ENCODE assay signal across 27 mouse cellular contexts in the genomic region with DNA sequence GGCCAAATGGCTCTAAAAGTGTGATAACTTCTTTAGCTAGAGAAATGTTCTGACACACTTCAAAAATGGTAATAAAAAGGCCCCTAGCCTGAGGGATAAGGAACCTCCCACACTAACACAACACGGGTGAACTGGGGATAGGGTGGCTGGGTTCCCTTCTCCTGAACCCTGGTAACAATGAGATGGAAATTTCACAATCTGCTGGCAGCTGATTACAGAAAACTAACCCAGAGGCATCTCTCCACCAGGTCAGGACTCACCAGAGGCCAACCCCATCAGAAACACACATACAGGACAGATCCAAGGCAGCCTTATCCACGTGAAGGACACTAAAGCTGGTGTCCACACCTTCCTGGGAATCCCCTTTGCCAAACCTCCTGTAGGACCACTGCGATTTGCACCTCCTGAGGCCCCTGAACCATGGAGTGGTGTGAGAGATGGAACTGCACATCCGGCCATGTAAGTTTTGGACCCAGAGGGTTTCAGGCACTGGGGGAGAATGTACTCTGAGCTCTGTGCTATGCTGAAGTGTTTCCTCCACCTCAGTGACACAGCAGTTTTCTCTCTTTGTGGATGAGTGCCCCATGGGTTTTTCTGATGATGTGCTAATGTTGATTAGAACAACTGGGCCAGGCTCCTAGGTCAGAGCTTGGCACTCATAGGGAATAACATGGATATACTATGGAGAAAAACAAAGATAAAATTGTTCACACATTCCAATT. TPM values are rescaled to one million over a fixed set of nuclear protein-coding genes. Genes with fewer than 3 reads are reported as not detected.
DNase-seq lines count a peak whose midpoint lies in the region; ATAC-seq and TF ChIP-seq lines count a peak whose summit lies in the region.
"Had no signal": no experiment of that assay in that cellular context is flagged by ENCODE, and none has a peak within 500 bp of the region (broad histone marks: within the 10 kb centered on the region; RNA-seq: fewer than 3 reads in every experiment).

No protein-coding gene starts in this region.

- no peak for TF ChIP-seq EP300 in stomach, postnatal 0 days (optimal IDR thresholded peaks at IDR 0.05)

- H3K4me3 ChIP-seq in intestine, embryonic 16.5 days (ENCODE audit: low read length), result no peak overlapping the region
- no peak overlapping the region for H3K4me3 ChIP-seq in intestine, postnatal 0 days (ENCODE audit: low read depth, low read length)
- H3K4me3 ChIP-seq in kidney, embryonic 16.5 days (ENCODE audit: low read length), result no peak overlapping the region
- H3K4me3 ChIP-seq in neural tube, embryonic 15.5 days (replicated peaks), result no peak overlapping the region
- H3K4me3 ChIP-seq in stomach, postnatal 0 days (ENCODE audit: low read depth, low read length), result no peak overlapping the region
- H3K4me3 ChIP-seq: embryonic facial prominence, embryonic 13.5 days; embryonic facial prominence, embryonic 15.5 days; erythroblast, embryonic 14.5 days; forebrain, embryonic 10.5 days; forebrain, embryonic 12.5 days had no signal

- no peaks in the 10 kb centered on the region for H3K36me3 ChIP-seq in intestine, embryonic 16.5 days (ENCODE audit: control insufficient read depth, insufficient read depth, low read length)
- H3K36me3 ChIP-seq in intestine, postnatal 0 days (ENCODE audit: control insufficient read depth, insufficient read depth), result no peaks in the 10 kb centered on the region
- no peaks in the 10 kb centered on the region for H3K36me3 ChIP-seq in kidney, embryonic 16.5 days (ENCODE audit: insufficient read depth, low read length)
- no peaks in the 10 kb centered on the region for H3K36me3 ChIP-seq in neural tube, embryonic 15.5 days
- no peaks in the 10 kb centered on the region for H3K36me3 ChIP-seq in stomach, postnatal 0 days (ENCODE audit: control insufficient read depth, insufficient read depth, low read length)
- H3K36me3 ChIP-seq: embryonic facial prominence, embryonic 13.5 days; embryonic facial prominence, embryonic 15.5 days; forebrain, embryonic 10.5 days; forebrain, embryonic 12.5 days had no signal

- H3K9me3 ChIP-seq in intestine, embryonic 16.5 days (ENCODE audit: control insufficient read depth, low read length), result no peaks in the 10 kb centered on the region
- no peaks in the 10 kb centered on the region for H3K9me3 ChIP-seq in intestine, postnatal 0 days (ENCODE audit: control insufficient read depth)
- no peaks in the 10 kb centered on the region for H3K9me3 ChIP-seq in kidney, embryonic 16.5 days (ENCODE audit: low read length)
- H3K9me3 ChIP-seq in neural tube, embryonic 15.5 days (replicated peaks), result no peaks in the 10 kb centered on the region
- no peaks in the 10 kb centered on the region for H3K9me3 ChIP-seq in stomach, postnatal 0 days (ENCODE audit: control insufficient read depth, low read length)
- H3K9me3 ChIP-seq: embryonic facial prominence, embryonic 13.5 days; embryonic facial prominence, embryonic 15.5 days; forebrain, embryonic 10.5 days; forebrain, embryonic 12.5 days had no signal

- no peak overlapping the region for H3K9ac ChIP-seq in intestine, embryonic 16.5 days (ENCODE audit: low read depth, low read length)
- H3K9ac ChIP-seq in intestine, postnatal 0 days (ENCODE audit: low read depth, low read length), result no peak overlapping the region
- H3K9ac ChIP-seq in kidney, embryonic 16.5 days (replicated peaks; ENCODE audit: low read length), result no peak overlapping the region
- H3K9ac ChIP-seq in neural tube, embryonic 15.5 days (replicated peaks), result no peak overlapping the region
- H3K9ac ChIP-seq in stomach, postnatal 0 days (ENCODE audit: low read length), result no peak overlapping the region
- H3K9ac ChIP-seq: embryonic facial prominence, embryonic 13.5 days; embryonic facial prominence, embryonic 15.5 days; forebrain, embryonic 12.5 days had no signal

- H3K4me2 ChIP-seq in intestine, embryonic 16.5 days (ENCODE audit: low read depth, low read length), result no peak overlapping the region
- no peak overlapping the region for H3K4me2 ChIP-seq in intestine, postnatal 0 days (replicated peaks; ENCODE audit: low read depth)
- no peak overlapping the region for H3K4me2 ChIP-seq in kidney, embryonic 16.5 days (replicated peaks; ENCODE audit: low read depth, low read length)
- no peak overlapping the region for H3K4me2 ChIP-seq in neural tube, embryonic 15.5 days
- no peak overlapping the region for H3K4me2 ChIP-seq in stomach, postnatal 0 days (replicated peaks; ENCODE audit: low read depth)
- H3K4me2 ChIP-seq: embryonic facial prominence, embryonic 13.5 days; embryonic facial prominence, embryonic 15.5 days; forebrain, embryonic 12.5 days had no signal

- no peaks in the 10 kb centered on the region for H3K27me3 ChIP-seq in intestine, embryonic 16.5 days (replicated peaks; ENCODE audit: control insufficient read depth, insufficient read depth, low read length)
- peaks cover 10% of the 10 kb centered on the region; the same call in 1 of the 2 replicates for H3K27me3 ChIP-seq in intestine, postnatal 0 days (replicated peaks; ENCODE audit: control insufficient read depth, insufficient read depth, low read length)
- H3K27me3 ChIP-seq in kidney, embryonic 16.5 days (ENCODE audit: insufficient read depth, low read length), result no peaks in the 10 kb centered on the region
- H3K27me3 ChIP-seq in neural tube, embryonic 15.5 days (replicated peaks), result no peaks in the 10 kb centered on the region
- no peaks in the 10 kb centered on the region for H3K27me3 ChIP-seq in stomach, postnatal 0 days (ENCODE audit: control insufficient read depth, insufficient read depth, low read length)
- H3K27me3 ChIP-seq: embryonic facial prominence, embryonic 13.5 days; embryonic facial prominence, embryonic 15.5 days; forebrain, embryonic 12.5 days had no signal

- no peak overlapping the region for H3K27ac ChIP-seq in intestine, embryonic 16.5 days (ENCODE audit: low read length)
- H3K27ac ChIP-seq in intestine, postnatal 0 days (ENCODE audit: low read depth, low read length), result no peak overlapping the region
- H3K27ac ChIP-seq in kidney, embryonic 16.5 days (ENCODE audit: low read length), result no peak overlapping the region
- H3K27ac ChIP-seq in neural tube, embryonic 15.5 days (replicated peaks), result no peak overlapping the region
- no peak overlapping the region for H3K27ac ChIP-seq in stomach, postnatal 0 days (replicated peaks)
- H3K27ac ChIP-seq: embryonic facial prominence, embryonic 13.5 days; embryonic facial prominence, embryonic 15.5 days; forebrain, embryonic 10.5 days; forebrain, embryonic 12.5 days had no signal

- H3K4me1 ChIP-seq in intestine, embryonic 16.5 days (ENCODE audit: control insufficient read depth, insufficient read depth, low read length), result peaks cover 4% of the 10 kb centered on the region; the same call in 1 of the 2 replicates
- H3K4me1 ChIP-seq in intestine, postnatal 0 days (replicated peaks; ENCODE audit: control insufficient read depth, insufficient read depth, low read length), result no peaks in the 10 kb centered on the region; the same call in 1 of the 2 replicates
- H3K4me1 ChIP-seq in kidney, embryonic 16.5 days (ENCODE audit: insufficient read depth, low read length), result no peaks in the 10 kb centered on the region
- no peaks in the 10 kb centered on the region for H3K4me1 ChIP-seq in neural tube, embryonic 15.5 days
- H3K4me1 ChIP-seq in stomach, postnatal 0 days (replicated peaks; ENCODE audit: control insufficient read depth, insufficient read depth), result no peaks in the 10 kb centered on the region
- H3K4me1 ChIP-seq: embryonic facial prominence, embryonic 13.5 days; embryonic facial prominence, embryonic 15.5 days; forebrain, embryonic 10.5 days; forebrain, embryonic 12.5 days had no signal

- 0 out of 2 replicates have a peak, but pooled peaks have one; percentile 9 for ATAC-seq in intestine, embryonic 16.5 days
- ATAC-seq in intestine, postnatal 0 days, result no peak
- no peak for ATAC-seq in kidney, embryonic 16.5 days (ENCODE audit: low FRiP score, low TSS enrichment)
- ATAC-seq in neural tube, embryonic 15.5 days (ENCODE audit: low FRiP score), result no peak
- ATAC-seq in stomach, postnatal 0 days (ENCODE audit: low FRiP score, low TSS enrichment), result peak; percentile 23; the same call in 1 of the 2 replicates
- ATAC-seq: forebrain, embryonic 14.5 days had no signal

- peak; percentile 40 for DNase-seq in kidney, adult 9 months
- DNase-seq in neural tube, embryonic 10.5 days (ENCODE audit: extremely low spot score, low spot score), result peak; percentile 3
- DNase-seq in stomach, postnatal 0 days (ENCODE audit: low spot score), result no peak
- no peak for DNase-seq in right cerebral cortex, adult 2 months (ENCODE audit: low spot score in 2 of 2)
- DNase-seq: adrenal gland, adult 2 months; adrenal gland, postnatal 10 days; adrenal gland, postnatal 25 days; cerebellum, adult 11 months; cerebellum, adult 18-20 months; cerebellum, adult 8-10 months; cerebellum, adult 9-11 months; cerebellum, postnatal 14 days; cerebellum, postnatal 36 days; embryo, embryonic 11 days had no signal

- WGBS in intestine, embryonic 16.5 days, result 73% methylated on average over 4 of the region's 4 CpGs
- 59% methylated on average over 4 of the region's 4 CpGs for WGBS in intestine, postnatal 0 days
- 71% methylated on average over 4 of the region's 4 CpGs for WGBS in kidney, embryonic 16.5 days
- WGBS in neural tube, embryonic 15.5 days, result 77% methylated on average over 4 of the region's 4 CpGs
- WGBS in stomach, postnatal 0 days, result 76% methylated on average over 4 of the region's 4 CpGs

- TF ChIP-seq CTCF in intestine, postnatal 0 days (IDR thresholded peaks at IDR 0.05; ENCODE audit: low read depth), result no peak
- TF ChIP-seq CTCF in stomach, postnatal 0 days (IDR thresholded peaks at IDR 0.05; ENCODE audit: low read depth), result no peak

RNA-seq across cellular contexts. Expression of a gene that starts 1.0 kb away (rescaled TPM):
- 2.5 and 2.7 TPM in 2 replicates for polyA plus RNA-seq in intestine, embryonic 16.5 days (2015; fragmentation: Nextera tagmentation; extraction: Ambion mirVana)
- polyA plus RNA-seq in intestine, postnatal 0 days (2015; fragmentation: Nextera tagmentation; extraction: Ambion mirVana), result 6.1 and 7.2 TPM in 2 replicates
- polyA plus RNA-seq in kidney, embryonic 16.5 days (2015; fragmentation: Nextera tagmentation; extraction: Ambion mirVana), result 0.28 TPM in 1 of 2 replicates, not detected in the other
- polyA plus RNA-seq in neural tube, embryonic 15.5 days (2015; fragmentation: Nextera tagmentation; extraction: Ambion mirVana), result not detected in 2 replicates
- polyA plus RNA-seq in stomach, postnatal 0 days (2015; fragmentation: Nextera tagmentation; extraction: Ambion mirVana), result 112 and 113 TPM in 2 replicates
- polyA plus RNA-seq: adrenal gland, adult 2 months; brain, embryonic 14.5 days; C2C12; embryonic facial prominence, embryonic 11.5 days; embryonic facial prominence, embryonic 13.5 days; embryonic facial prominence, embryonic 15.5 days; erythroblast, embryonic 14.5 days; forebrain, embryonic 10.5 days; forebrain, embryonic 12.5 days; forebrain, embryonic 14.5 days had no signal

RNA-seq across cellular contexts. Expression of a gene that starts 16.5 kb away (rescaled TPM):
- 0.92 and 0.95 TPM in 2 replicates for polyA plus RNA-seq in intestine, embryonic 16.5 days (2015; fragmentation: Nextera tagmentation; extraction: Ambion mirVana)
- 0.52 and 1.2 TPM in 2 replicates for polyA plus RNA-seq in intestine, postnatal 0 days (2015; fragmentation: Nextera tagmentation; extraction: Ambion mirVana)
- polyA plus RNA-seq in kidney, embryonic 16.5 days (2015; fragmentation: Nextera tagmentation; extraction: Ambion mirVana), result 0.79 and 0.80 TPM in 2 replicates
- polyA plus RNA-seq in neural tube, embryonic 15.5 days (2015; fragmentation: Nextera tagmentation; extraction: Ambion mirVana), result 0.15 and 0.40 TPM in 2 replicates
- 20.0 and 23.2 TPM in 2 replicates for polyA plus RNA-seq in stomach, postnatal 0 days (2015; fragmentation: Nextera tagmentation; extraction: Ambion mirVana)
- polyA plus RNA-seq: adrenal gland, adult 2 months; C2C12; erythroblast, embryonic 14.5 days had no signal

Comparison
In these comparisons a context has a peak if more than half of its experiments do, and no peak if none do; other contexts are left out.
1. ATAC-seq: peak in intestine, embryonic 16.5 days (single experiment) and stomach, postnatal 0 days (single experiment); none in intestine, postnatal 0 days (single experiment), kidney, embryonic 16.5 days (single experiment) and neural tube, embryonic 15.5 days (single experiment).
2. DNase-seq: peak in kidney, adult 9 months (single experiment) and neural tube, embryonic 10.5 days (single experiment); none in stomach, postnatal 0 days (single experiment) and right cerebral cortex, adult 2 months (0 of 2).
3. RNA of a gene that starts 1.0 kb away (polyA plus RNA-seq): 112 to 113 TPM in stomach, postnatal 0 days; 6.1 to 7.2 TPM in intestine, postnatal 0 days, 2.5 to 2.7 TPM in intestine, embryonic 16.5 days, 0.28 TPM in kidney, embryonic 16.5 days and not detected in neural tube, embryonic 15.5 days; every median in the first group is over 10 times any median in the second.